Comparison of ENCODE assay signal across 12 mouse cellular contexts in genomic region chr13:24419560-24420250, GRCm38 (mm10).
DNase-seq lines count a peak whose midpoint lies in the region; TF ChIP-seq lines count a peak whose summit lies in the region.
"Had no signal": no experiment of that assay in that cellular context is flagged by ENCODE, and none has a peak within 500 bp of the region (broad histone marks: within the 10 kb centered on the region; RNA-seq: fewer than 3 reads in every experiment).

No protein-coding gene starts in this region.

- H3K4me3 ChIP-seq in heart, embryonic 10.5 days: peak overlapping the region; percentile 15; the same call in 1 of the 2 replicates
- no peak overlapping the region for H3K4me3 ChIP-seq in heart, adult 2 months
- peak overlapping the region; percentile 8 to 9; a peak in 2 of 4 replicates for H3K4me3 ChIP-seq in MEL (ENCODE audit: control insufficient read depth in 1 of 2, insufficient read depth in 1 of 2, low read depth in 2 of 2, low read length in 2 of 2)
- H3K4me3 ChIP-seq in cerebellum, adult 2 months (replicated peaks; ENCODE audit: insufficient read depth, low read depth, low read length): no peak overlapping the region
- H3K4me3 ChIP-seq: limb, embryonic 15.5 days had no signal

- H3K27ac ChIP-seq in heart, embryonic 10.5 days: peak overlapping the region; percentile 77
- no peak overlapping the region for H3K27ac ChIP-seq in heart, adult 2 months
- no peak overlapping the region for H3K27ac ChIP-seq in MEL (ENCODE audit: control insufficient read depth, low read depth, low read length)
- no peak overlapping the region for H3K27ac ChIP-seq in cerebellum, adult 2 months (ENCODE audit: insufficient read depth, low read length)
- H3K27ac ChIP-seq: limb, embryonic 15.5 days had no signal

- peaks cover 10% of the 10 kb centered on the region; the same call in 1 of the 2 replicates for H3K4me1 ChIP-seq in heart, embryonic 10.5 days
- H3K4me1 ChIP-seq in heart, adult 2 months (ENCODE audit: control insufficient read depth, insufficient read depth, low read length): no peaks in the 10 kb centered on the region; the same call in 1 of the 2 replicates
- H3K4me1 ChIP-seq in MEL (ENCODE audit: control insufficient read depth in 1 of 2, insufficient read depth in 2 of 2, low read length in 2 of 2): peaks cover 4 to 23% of the 10 kb centered on the region in 2 experiments; a peak in 3 of 4 replicates
- no peaks in the 10 kb centered on the region for H3K4me1 ChIP-seq in cerebellum, adult 2 months (ENCODE audit: control insufficient read depth, insufficient read depth, low read length)
- H3K4me1 ChIP-seq: limb, embryonic 15.5 days had no signal

- TF ChIP-seq EP300 in heart, adult 2 months (IDR thresholded peaks at IDR 0.05; ENCODE audit: insufficient read depth, low read depth, low read length): no peak
- TF ChIP-seq EP300 in MEL (IDR thresholded peaks at IDR 0.05; ENCODE audit: low read depth in 1 of 2, low read length in 2 of 2): peak; percentile 82 to 89

- TF ChIP-seq CTCF in heart, adult 2 months (IDR thresholded peaks at IDR 0.05): no peak
- TF ChIP-seq CTCF in MEL (IDR thresholded peaks at IDR 0.05 in 2 of 3, conservative IDR thresholded peaks at IDR 0.05 in 1 of 3; ENCODE audit: control insufficient read depth in 1 of 3, insufficient read depth in 1 of 3, low read depth in 2 of 3, low read length in 3 of 3, poor library complexity in 1 of 3, severe bottlenecking in 1 of 3): no peak
- TF ChIP-seq CTCF in cerebellum, adult 2 months (IDR thresholded peaks at IDR 0.05; ENCODE audit: borderline replicate concordance, insufficient read depth, low read depth, low read length): no peak

- H3K27me3 ChIP-seq in heart, embryonic 10.5 days (ENCODE audit: insufficient read depth, poor library complexity, severe bottlenecking): no peaks in the 10 kb centered on the region
- H3K27me3 ChIP-seq in heart, adult 2 months (ENCODE audit: control insufficient read depth, insufficient read depth, low read length): no peaks in the 10 kb centered on the region
- H3K27me3 ChIP-seq in MEL (ENCODE audit: control insufficient read depth in 1 of 2, insufficient read depth in 2 of 2, low read length in 2 of 2): peaks cover 0 to 3% of the 10 kb centered on the region in 2 experiments; a peak in 1 of 4 replicates
- no peaks in the 10 kb centered on the region for H3K27me3 ChIP-seq in cerebellum, adult 2 months (ENCODE audit: control insufficient read depth, insufficient read depth, low read length)
- H3K27me3 ChIP-seq: limb, embryonic 15.5 days had no signal

- TF ChIP-seq POLR2A in heart, adult 2 months (IDR thresholded peaks at IDR 0.05; ENCODE audit: insufficient read depth, low read depth, low read length): no peak
- TF ChIP-seq POLR2A in MEL (IDR thresholded peaks at IDR 0.05; ENCODE audit: control insufficient read depth in 1 of 2, insufficient read depth in 1 of 2, low read depth in 1 of 2, low read length in 2 of 2, poor library complexity in 1 of 2): no peak
- no peak for TF ChIP-seq POLR2A in cerebellum, adult 2 months (IDR thresholded peaks at IDR 0.05; ENCODE audit: borderline replicate concordance, insufficient read depth, low read length)

- H3K36me3 ChIP-seq in heart, embryonic 10.5 days: no peaks in the 10 kb centered on the region
- H3K36me3 ChIP-seq in heart, adult 2 months (ENCODE audit: control insufficient read depth, insufficient read depth, low read length): no peaks in the 10 kb centered on the region
- H3K36me3 ChIP-seq in MEL (ENCODE audit: control insufficient read depth in 1 of 2, insufficient read depth in 2 of 2, low read length in 2 of 2): peaks cover 0 to 22% of the 10 kb centered on the region in 2 experiments; a peak in 2 of 4 replicates
- H3K36me3 ChIP-seq: limb, embryonic 15.5 days had no signal

- H3K79me2 ChIP-seq in heart, adult 2 months (replicated peaks; ENCODE audit: control insufficient read depth, insufficient read depth, low read length): no peaks in the 10 kb centered on the region
- H3K79me2 ChIP-seq in MEL (ENCODE audit: control insufficient read depth, insufficient read depth, low read length, poor library complexity): no peaks in the 10 kb centered on the region

- H3K9ac ChIP-seq in heart, adult 2 months (ENCODE audit: low read depth, low read length): no peak overlapping the region
- no peak overlapping the region for H3K9ac ChIP-seq in MEL (ENCODE audit: control insufficient read depth, low read depth, low read length, poor library complexity, severe bottlenecking)
- H3K9ac ChIP-seq: limb, embryonic 15.5 days had no signal

- intact Hi-C loops in heart, adult 2 months (cut with DNase I): loop anchor here (10.0 kb wide), 1 partner anchor 265 kb away; no protein-coding TSS in a partner anchor

- no peak for TF ChIP-seq RAD21 in MEL (IDR thresholded peaks at IDR 0.05; ENCODE audit: low read depth, low read length)

- DNase-seq in heart, embryonic 10.5 days (ENCODE audit: low spot score): peak; percentile 81
- no peak for DNase-seq in heart, adult 2 months
- DNase-seq in MEL (ENCODE audit: low read depth, low spot score) (peak; percentile 86), liver (peak; percentile 91)
- DNase-seq in spleen, postnatal 36 days (ENCODE audit: low spot score in 2 of 2): peak; percentile 70 to 78
- no peak for DNase-seq in cerebellum, adult 2 months
- no peak for DNase-seq in layer of hippocampus, postnatal 25 days (ENCODE audit: extremely low spot score in 1 of 2, low spot score in 1 of 2)
- no peak for DNase-seq in cerebellum, postnatal 14 days
- DNase-seq: kidney, adult 18-20 months; layer of hippocampus, postnatal 36 days; right cerebral cortex, postnatal 4 days had no signal

- no peaks in the 10 kb centered on the region for H3K9me3 ChIP-seq in heart, embryonic 10.5 days
- H3K9me3 ChIP-seq in MEL (replicated peaks; ENCODE audit: insufficient read depth, low read length): no peaks in the 10 kb centered on the region
- H3K9me3 ChIP-seq: limb, embryonic 15.5 days had no signal

- 50% methylated on average over 13 of the region's 13 CpGs for WGBS in heart, embryonic 10.5 days
- 71% methylated on average over 13 of the region's 13 CpGs for WGBS in heart, adult 2 months
- WGBS in cerebellum, adult 2 months: 83% methylated on average over 13 of the region's 13 CpGs

TF ChIP-seq in MEL, 35 proteins besides CTCF, POLR2A, EP300 and RAD21:
- TF ChIP-seq CHD2 (IDR thresholded peaks at IDR 0.05; ENCODE audit: low read length) (0 out of 2 replicates have a peak, but pooled peaks have one; percentile 30), RCOR1 (IDR thresholded peaks at IDR 0.05; ENCODE audit: low read depth, low read length) (peak; percentile 96), TCF12 (IDR thresholded peaks at IDR 0.05; ENCODE audit: low read depth, low read length) (peak; percentile 87), SMC3 (IDR thresholded peaks at IDR 0.05; ENCODE audit: low read depth, low read length) (0 out of 2 replicates have a peak, but pooled peaks have one; percentile 4), GATA1 (IDR thresholded peaks at IDR 0.05; ENCODE audit: low read depth, low read length) (peak; percentile 80), ETS1 (IDR thresholded peaks at IDR 0.05; ENCODE audit: low read depth, low read length) (peak; percentile 76), USF1 (IDR thresholded peaks at IDR 0.05; ENCODE audit: low read depth, low read length) (no peak), MAFK (IDR thresholded peaks at IDR 0.05; ENCODE audit: borderline replicate concordance, low read depth, low read length) (peak; percentile 80), ZC3H11A (IDR thresholded peaks at IDR 0.05; ENCODE audit: low read depth, low read length) (0 out of 2 replicates have a peak, but pooled peaks have one; percentile 3), MAX (IDR thresholded peaks at IDR 0.05; ENCODE audit: low read length) (0 out of 2 replicates have a peak, but pooled peaks have one; percentile 38), MYB (IDR thresholded peaks at IDR 0.05; ENCODE audit: low read depth, low read length) (peak; percentile 81), NRF1 (IDR thresholded peaks at IDR 0.05; ENCODE audit: insufficient read depth, low read depth, low read length, poor library complexity, severe bottlenecking) (no peak), ZNF384 (IDR thresholded peaks at IDR 0.05; ENCODE audit: low read depth, low read length) (peak; percentile 24; the same call in 1 of the 2 replicates), TBP (IDR thresholded peaks at IDR 0.05; ENCODE audit: low read depth, low read length) (0 out of 2 replicates have a peak, but pooled peaks have one; percentile 29), BHLHE40 (IDR thresholded peaks at IDR 0.05; ENCODE audit: borderline replicate concordance, low read depth, low read length) (peak; percentile 59; the same call in 1 of the 2 replicates), SIN3A (IDR thresholded peaks at IDR 0.05; ENCODE audit: low read length) (0 out of 2 replicates have a peak, but pooled peaks have one; percentile 44), MYC (IDR thresholded peaks at IDR 0.05; ENCODE audit: low read depth, low read length) (0 out of 2 replicates have a peak, but pooled peaks have one; percentile 33), POLR2AphosphoS2 (IDR thresholded peaks at IDR 0.05; ENCODE audit: low read length) (no peak), TAL1 (IDR thresholded peaks at IDR 0.05; ENCODE audit: low read length) (peak; percentile 66), NELFE (IDR thresholded peaks at IDR 0.05; ENCODE audit: low read depth, low read length) (no peak), MEF2A (IDR thresholded peaks at IDR 0.05; ENCODE audit: extremely low read depth, insufficient replicate concordance, low read depth, low read length, poor library complexity, severe bottlenecking) (peak; percentile 79), MAZ (IDR thresholded peaks at IDR 0.05; ENCODE audit: low read depth, low read length) (no peak), KAT2A (conservative IDR thresholded peaks at IDR 0.05; ENCODE audit: low read depth, low read length) (no peak)

Comparison
In these comparisons a context has a peak if more than half of its experiments do, and no peak if none do; other contexts are left out.
1. DNase-seq: peak in heart, embryonic 10.5 days (single experiment), MEL (single experiment), liver (single experiment) and spleen, postnatal 36 days (2 of 2); none in heart, adult 2 months (0 of 2), cerebellum, adult 2 months (0 of 2), layer of hippocampus, postnatal 25 days (0 of 2) and cerebellum, postnatal 14 days (0 of 2).
2. H3K4me3 ChIP-seq: peak in heart, embryonic 10.5 days (single experiment) and MEL (2 of 2); none in heart, adult 2 months (single experiment) and cerebellum, adult 2 months (single experiment).